Mouse (Mus musculus) hindbrain, embryonic 14.5 days (tissue): ENCODE results near the gene Eme2. TPM values are rescaled to one million over a fixed set of nuclear protein-coding genes. Genes with fewer than 3 reads are reported as not detected.

Experiments
- polyA plus RNA-seq: library from polyadenylated mRNA; unstranded; fragments of >200 nt; fragmentation: Nextera tagmentation; extraction: Ambion mirVana; gene quantifications from 2 replicates; pipeline ENCODE4 v1.2.1, GENCODE M21; 2014

The Eme2 gene
- polyA plus RNA-seq, 1 experiment from 2014 or later, result 23.7 TPM

Other genes starting within 250 kb of the Eme2 start
- 53.5 and 56.9 TPM in 2 replicates for gene Slc9a3r2, start 244.8 kb downstream of the Eme2 start, polyA plus RNA-seq
- 0.83 TPM in 1 of 2 replicates, not detected in the other for gene Npw, start 236.6 kb downstream of the Eme2 start, polyA plus RNA-seq
- gene Zfp598, start 225.4 kb downstream of the Eme2 start, polyA plus RNA-seq, result 22.8 and 25.6 TPM in 2 replicates
- gene Syngr3, start 205.1 kb downstream of the Eme2 start, polyA plus RNA-seq, result 178 and 220 TPM in 2 replicates
- 35.2 and 43.4 TPM in 2 replicates for gene Gfer, start 198.9 kb downstream of the Eme2 start, polyA plus RNA-seq
- gene Noxo1, start 198.9 kb downstream of the Eme2 start, polyA plus RNA-seq, result 1.9 and 2.4 TPM in 2 replicates
- 58.3 and 64.3 TPM in 2 replicates for gene Tbl3, start 187.4 kb downstream of the Eme2 start, polyA plus RNA-seq
- not detected in 2 replicates for gene Rnf151, start 177.0 kb downstream of the Eme2 start, polyA plus RNA-seq
- 800 and 838 TPM in 2 replicates for gene Rps2, start 177.0 kb downstream of the Eme2 start, polyA plus RNA-seq
- 308 and 347 TPM in 2 replicates for gene Ndufb10, start 170.6 kb downstream of the Eme2 start, polyA plus RNA-seq
- gene Rpl3l, start 167.3 kb downstream of the Eme2 start, polyA plus RNA-seq, result 0.25 TPM in 1 of 2 replicates, not detected in the other
- 20.5 and 22.4 TPM in 2 replicates for gene Msrb1, start 158.4 kb downstream of the Eme2 start, polyA plus RNA-seq
- 0.36 TPM in 1 of 2 replicates, not detected in the other for gene Hs3st6, start 142.1 kb downstream of the Eme2 start, polyA plus RNA-seq
- gene Meiob, start 90.8 kb downstream of the Eme2 start, polyA plus RNA-seq, result not detected in 2 replicates
- 71.5 and 73.0 TPM in 2 replicates for gene Hagh, start 54.9 kb downstream of the Eme2 start, polyA plus RNA-seq
- 22.4 and 23.3 TPM in 2 replicates for gene Fahd1, start 44.7 kb downstream of the Eme2 start, polyA plus RNA-seq
- gene Igfals, start 29.1 kb downstream of the Eme2 start, polyA plus RNA-seq, result 0.09 TPM in 1 of 2 replicates, not detected in the other
- 67.4 and 72.8 TPM in 2 replicates for gene Nubp2, start 8.7 kb downstream of the Eme2 start, polyA plus RNA-seq
- 75.0 and 82.0 TPM in 2 replicates for gene Spsb3, start 8.4 kb downstream of the Eme2 start, polyA plus RNA-seq
- 72.9 and 82.6 TPM in 2 replicates for gene Mrps34, start within 50 bp of the Eme2 start, polyA plus RNA-seq
- 85.6 and 95.8 TPM in 2 replicates for gene Nme3, start 1.4 kb upstream of the Eme2 start, polyA plus RNA-seq
- 86.0 and 90.1 TPM in 2 replicates for gene Mapk8ip3, start 41.9 kb upstream of the Eme2 start, polyA plus RNA-seq
- gene Jpt2, start 65.6 kb upstream of the Eme2 start, polyA plus RNA-seq, result 58.2 and 60.6 TPM in 2 replicates
- gene Cramp1l, start 120.7 kb upstream of the Eme2 start, polyA plus RNA-seq, result 8.0 and 8.1 TPM in 2 replicates
- gene Ift140, start 121.0 kb upstream of the Eme2 start, polyA plus RNA-seq, result 15.9 and 20.9 TPM in 2 replicates
- 11.3 and 12.4 TPM in 2 replicates for gene Tmem204, start 188.5 kb upstream of the Eme2 start, polyA plus RNA-seq
- gene Telo2, start 220.9 kb upstream of the Eme2 start, polyA plus RNA-seq, result 39.8 and 41.7 TPM in 2 replicates
- gene Ptx4, start 225.7 kb upstream of the Eme2 start, polyA plus RNA-seq, result not detected in 2 replicates
- 28.1 and 29.4 TPM in 2 replicates for gene Clcn7, start 238.3 kb upstream of the Eme2 start, polyA plus RNA-seq